Mouse (Mus musculus): ENCODE results near the gene Cox11. TPM values are rescaled to one million over a fixed set of nuclear protein-coding genes. Genes with fewer than 3 reads are reported as not detected.
A peak's percentile ranks its signal among the peaks of the same experiment; 100 is the strongest.

The Cox11 gene
- polyA plus RNA-seq, 1 experiment from 2014 or later, result 23.6 TPM

DNA sequence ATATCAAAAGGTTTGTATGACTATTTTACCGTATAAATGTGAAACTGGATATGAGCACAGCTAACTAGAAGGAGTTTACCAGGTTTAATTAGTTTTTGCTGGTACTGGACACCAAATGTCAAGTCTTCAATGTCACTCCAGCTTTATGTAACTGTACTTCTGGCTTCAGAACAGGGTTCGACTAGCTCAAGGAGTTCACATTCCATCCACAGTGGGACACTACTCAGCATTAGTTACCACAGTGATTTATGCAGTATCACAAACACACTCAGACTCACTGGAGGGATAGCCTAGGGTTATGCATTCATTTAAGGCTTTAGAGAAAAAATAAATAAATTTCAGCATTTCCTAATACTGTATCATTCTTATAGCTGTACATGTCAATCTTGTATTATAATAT is 5.5 kb upstream of the Cox11 start:
- no peaks in the 10 kb centered on the region for H3K4me1 ChIP-seq (replicated peaks; ENCODE audit: control insufficient read depth, insufficient read depth)
- TF ChIP-seq EP300 (optimal IDR thresholded peaks at IDR 0.05), result no peak
- TF ChIP-seq CTCF (IDR thresholded peaks at IDR 0.05; ENCODE audit: low read depth), result peak; percentile 31
- H3K36me3 ChIP-seq (ENCODE audit: control insufficient read depth, insufficient read depth, low read length), result no peaks in the 10 kb centered on the region
- no peak for DNase-seq (ENCODE audit: low spot score)
- H3K9ac ChIP-seq (ENCODE audit: low read length), result no peak overlapping the region
- H3K27ac ChIP-seq (replicated peaks), result no peak overlapping the region
- no peak for ATAC-seq (ENCODE audit: low FRiP score, low TSS enrichment)
- no peaks in the 10 kb centered on the region for H3K27me3 ChIP-seq (ENCODE audit: control insufficient read depth, insufficient read depth, low read length)
- no peaks in the 10 kb centered on the region for H3K9me3 ChIP-seq (ENCODE audit: control insufficient read depth, low read length)
- no peak overlapping the region for H3K4me2 ChIP-seq (replicated peaks; ENCODE audit: low read depth)
- 75% methylated on average over 2 of the region's 2 CpGs for WGBS
- no peak overlapping the region for H3K4me3 ChIP-seq (ENCODE audit: low read depth, low read length)

DNA sequence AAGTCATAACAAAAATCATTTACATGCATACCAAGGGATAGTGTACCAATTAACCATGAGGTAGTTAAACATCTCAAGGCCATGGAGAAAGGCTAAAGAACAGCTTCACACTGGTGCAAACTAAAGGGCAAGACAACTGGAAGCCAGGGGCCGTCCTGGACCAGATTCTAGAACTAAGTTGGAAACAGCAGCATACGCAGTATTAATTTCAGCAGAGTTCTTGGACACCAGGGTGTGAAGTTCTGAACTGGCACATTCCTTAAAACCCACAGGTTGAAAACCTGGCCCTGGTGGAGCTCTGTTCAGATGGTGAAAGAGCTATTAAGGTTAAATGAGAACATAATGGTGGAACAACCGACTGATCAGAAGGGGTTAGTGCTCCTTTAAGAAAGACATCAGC is 3.3 kb upstream of the Cox11 start:
- 0 out of 2 replicates have a peak overlapping the region, but pooled peaks have one; percentile 13 for H3K9ac ChIP-seq (ENCODE audit: low read length)
- no peak overlapping the region for H3K4me3 ChIP-seq (ENCODE audit: low read depth, low read length)
- H3K27me3 ChIP-seq (ENCODE audit: control insufficient read depth, insufficient read depth, low read length), result no peaks in the 10 kb centered on the region
- H3K4me2 ChIP-seq (replicated peaks; ENCODE audit: low read depth), result no peak overlapping the region
- no peak overlapping the region for H3K27ac ChIP-seq (replicated peaks)
- no peaks in the 10 kb centered on the region for H3K36me3 ChIP-seq (ENCODE audit: control insufficient read depth, insufficient read depth, low read length)
- H3K9me3 ChIP-seq (ENCODE audit: control insufficient read depth, low read length), result no peaks in the 10 kb centered on the region
- no peaks in the 10 kb centered on the region for H3K4me1 ChIP-seq (replicated peaks; ENCODE audit: control insufficient read depth, insufficient read depth)
- ATAC-seq (ENCODE audit: low FRiP score, low TSS enrichment) (no peak), DNase-seq (ENCODE audit: low spot score) (no peak)
- TF ChIP-seq EP300 (optimal IDR thresholded peaks at IDR 0.05), result no peak
- no peak for TF ChIP-seq CTCF (IDR thresholded peaks at IDR 0.05; ENCODE audit: low read depth)
- WGBS, result 89% methylated on average over 3 of the region's 3 CpGs

GRCm38 (mm10) chr11:90638312-90638830 is 398 bp downstream of the Cox11 start:
- no peaks in the 10 kb centered on the region for H3K27me3 ChIP-seq (ENCODE audit: control insufficient read depth, insufficient read depth, low read length)
- peak overlapping the region; percentile 97 for H3K4me3 ChIP-seq (ENCODE audit: low read depth, low read length)
- no peak for TF ChIP-seq CTCF (IDR thresholded peaks at IDR 0.05; ENCODE audit: low read depth)
- peak; percentile 32 for TF ChIP-seq EP300 (optimal IDR thresholded peaks at IDR 0.05)
- ATAC-seq (ENCODE audit: low FRiP score, low TSS enrichment) (no peak; the same call in 1 of the 2 replicates), DNase-seq (ENCODE audit: low spot score) (peak; percentile 53)
- H3K36me3 ChIP-seq (ENCODE audit: control insufficient read depth, insufficient read depth, low read length), result no peaks in the 10 kb centered on the region
- no peaks in the 10 kb centered on the region for H3K4me1 ChIP-seq (replicated peaks; ENCODE audit: control insufficient read depth, insufficient read depth)
- peak overlapping the region; percentile 90 for H3K9ac ChIP-seq (ENCODE audit: low read length)
- WGBS, result under 1% methylated on average over 49 of the region's 54 CpGs
- peak overlapping the region; percentile 66 for H3K4me2 ChIP-seq (replicated peaks; ENCODE audit: low read depth)
- no peaks in the 10 kb centered on the region for H3K9me3 ChIP-seq (ENCODE audit: control insufficient read depth, low read length)
- peak overlapping the region; percentile 87 for H3K27ac ChIP-seq (replicated peaks)

DNA sequence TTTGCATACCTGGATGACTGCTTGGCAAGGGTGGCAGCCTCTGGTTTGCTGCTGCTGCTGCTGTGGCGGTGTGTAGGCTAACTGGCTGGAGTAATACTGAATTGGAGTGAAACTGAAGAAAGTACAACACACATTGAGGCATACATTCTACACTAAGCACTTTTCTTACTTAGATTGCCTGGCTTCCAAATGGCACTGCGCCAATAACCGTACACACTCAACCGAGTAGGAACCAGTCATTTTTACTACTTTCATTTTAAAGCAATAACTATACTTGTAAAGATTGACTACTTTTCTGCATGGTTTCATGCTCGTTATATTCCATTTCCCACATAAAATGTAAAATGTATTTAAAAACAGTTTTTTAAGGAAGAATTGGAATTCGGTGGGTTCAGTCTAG is 11.8 kb downstream of the Cox11 start:
- no peaks in the 10 kb centered on the region for H3K4me1 ChIP-seq (replicated peaks; ENCODE audit: control insufficient read depth, insufficient read depth)
- no peak overlapping the region for H3K9ac ChIP-seq (ENCODE audit: low read length)
- no peak overlapping the region for H3K4me3 ChIP-seq (ENCODE audit: low read depth, low read length)
- H3K27ac ChIP-seq (replicated peaks), result no peak overlapping the region
- no peaks in the 10 kb centered on the region for H3K27me3 ChIP-seq (ENCODE audit: control insufficient read depth, insufficient read depth, low read length)
- H3K9me3 ChIP-seq (ENCODE audit: control insufficient read depth, low read length), result no peaks in the 10 kb centered on the region
- 75% methylated on average over 6 of the region's 6 CpGs for WGBS
- ATAC-seq (ENCODE audit: low FRiP score, low TSS enrichment), result no peak
- TF ChIP-seq EP300 (optimal IDR thresholded peaks at IDR 0.05) (no peak), CTCF (IDR thresholded peaks at IDR 0.05; ENCODE audit: low read depth) (no peak)
- H3K4me2 ChIP-seq (replicated peaks; ENCODE audit: low read depth), result no peak overlapping the region
- H3K36me3 ChIP-seq (ENCODE audit: control insufficient read depth, insufficient read depth, low read length), result peaks cover 20% of the 10 kb centered on the region
- DNase-seq (ENCODE audit: low spot score), result no peak

DNA sequence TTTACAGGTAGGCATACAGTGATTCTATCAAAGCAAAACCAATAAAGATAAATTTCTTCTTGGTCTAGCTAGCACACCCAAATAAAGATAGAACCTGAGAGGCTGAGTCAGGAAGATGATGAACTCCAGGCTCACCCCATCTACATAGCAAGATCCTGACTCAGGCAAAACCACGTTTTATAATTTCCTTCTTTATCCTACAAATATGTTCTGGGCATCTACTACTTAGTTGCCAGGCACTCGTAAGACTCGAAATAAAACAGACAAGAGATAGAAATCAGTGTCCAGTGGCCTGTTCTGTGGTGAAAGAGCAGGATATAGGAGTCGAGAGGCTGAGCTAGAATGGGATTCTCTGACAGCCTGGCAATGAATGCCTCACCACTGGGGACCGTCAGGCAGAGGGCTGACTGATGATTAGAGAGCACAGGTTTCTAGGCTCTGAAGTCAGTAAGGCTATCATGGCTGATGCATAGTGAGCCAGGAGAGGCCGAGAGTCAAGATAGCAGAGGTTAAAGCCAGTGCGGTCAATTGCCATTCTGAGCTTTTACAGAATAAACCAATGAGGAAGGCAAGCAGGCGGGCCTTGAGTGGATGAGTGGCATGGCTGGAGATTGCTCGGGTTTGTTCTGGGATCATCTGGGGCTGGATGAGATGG is 12.4 kb downstream of the Cox11 start:
- WGBS, result 73% methylated on average over 9 of the region's 9 CpGs
- ATAC-seq (ENCODE audit: low FRiP score, low TSS enrichment), result no peak
- TF ChIP-seq CTCF (IDR thresholded peaks at IDR 0.05; ENCODE audit: low read depth) (no peak), EP300 (optimal IDR thresholded peaks at IDR 0.05) (no peak)

GRCm38 (mm10) chr11:90652603-90653002 is 14.6 kb downstream of the Cox11 start:
- TF ChIP-seq CTCF (IDR thresholded peaks at IDR 0.05; ENCODE audit: low read depth), result no peak
- Histone ChIP-seq H3K4me1 (replicated peaks; ENCODE audit: control insufficient read depth, insufficient read depth) (no peaks in the 10 kb centered on the region), H3K9ac (ENCODE audit: low read length) (no peak overlapping the region), H3K27ac (replicated peaks) (no peak overlapping the region), H3K9me3 (ENCODE audit: control insufficient read depth, low read length) (no peaks in the 10 kb centered on the region), H3K4me2 (replicated peaks; ENCODE audit: low read depth) (no peak overlapping the region), H3K36me3 (ENCODE audit: control insufficient read depth, insufficient read depth, low read length) (peaks cover 16% of the 10 kb centered on the region), H3K27me3 (ENCODE audit: control insufficient read depth, insufficient read depth, low read length) (no peaks in the 10 kb centered on the region), H3K4me3 (ENCODE audit: low read depth, low read length) (no peak overlapping the region)
- ATAC-seq (ENCODE audit: low FRiP score, low TSS enrichment) (no peak), DNase-seq (ENCODE audit: low spot score) (no peak)
- WGBS, result 84% methylated on average over 4 of the region's 4 CpGs

More for the DNA sequence above, 12.4 kb downstream of the Cox11 start:
- DNase-seq (ENCODE audit: low spot score), result no peak
- Histone ChIP-seq H3K27ac (replicated peaks) (no peak overlapping the region), H3K4me2 (replicated peaks; ENCODE audit: low read depth) (no peak overlapping the region), H3K9ac (ENCODE audit: low read length) (no peak overlapping the region), H3K27me3 (ENCODE audit: control insufficient read depth, insufficient read depth, low read length) (no peaks in the 10 kb centered on the region), H3K9me3 (ENCODE audit: control insufficient read depth, low read length) (no peaks in the 10 kb centered on the region), H3K36me3 (ENCODE audit: control insufficient read depth, insufficient read depth, low read length) (peaks cover 14% of the 10 kb centered on the region), H3K4me1 (replicated peaks; ENCODE audit: control insufficient read depth, insufficient read depth) (no peaks in the 10 kb centered on the region), H3K4me3 (ENCODE audit: low read depth, low read length) (no peak overlapping the region)

Measured in stomach, postnatal 0 days (tissue).